Mouse (Mus musculus) embryonic fibroblast, embryonic 13.5 days (primary cell): ENCODE data around the gene Myom3. TPM values are rescaled to one million over a fixed set of nuclear protein-coding genes. Genes with fewer than 3 reads are reported as not detected.

ENCODE experiments used
- H3K27ac ChIP-seq: 2 replicates; pipeline ENCODE4 v1.5.1; 2012; ENCODE audit warnings: low read length, control low read depth, inconsistent platforms; ENCODE audit not compliant: insufficient read depth
- H3K4me1 ChIP-seq: 2 replicates; pipeline ENCODE4 v1.6.1; 2011; ENCODE audit warnings: low read length; ENCODE audit not compliant: control insufficient read depth, insufficient read depth
- H3K4me3 ChIP-seq: 2 replicates; pipeline ENCODE4 v1.5.1; 2011; ENCODE audit warnings: mild to moderate bottlenecking, control low read depth, low read length; ENCODE audit not compliant: insufficient read depth
- CTCF ChIP-seq: IDR thresholded peaks from 2 replicates; pipeline ENCODE4 v1.5.1; 2011; ENCODE audit warnings: mild to moderate bottlenecking, control low read depth, low read length, moderate library complexity, borderline replicate concordance; ENCODE audit not compliant: insufficient read depth
- POLR2A ChIP-seq: IDR thresholded peaks from 2 replicates; pipeline ENCODE4 v1.6.1; 2011; ENCODE audit warnings: low read depth, mild to moderate bottlenecking, control low read depth, low read length, moderate library complexity
- polyA plus RNA-seq: library from polyadenylated mRNA; stranded (reverse); fragments of >200 nt; gene quantifications from 2 replicates; pipeline ENCODE4 v1.2.4, GENCODE M21; 2011; ENCODE audit warnings: low read depth; ENCODE audit not compliant: missing spikeins, insufficient read length

Myom3 gene
- polyA plus RNA-seq, 1 experiment: not detected

GRCm38 (mm10) chr4:135758825-135759224 is 690 bp upstream of the Myom3 start:
- Histone ChIP-seq H3K4me1 (no peaks in the 10 kb centered on the region), H3K27ac (no peak overlapping the region), H3K4me3 (no peak overlapping the region)
- TF ChIP-seq POLR2A (no peak), CTCF (no peak)

DNA sequence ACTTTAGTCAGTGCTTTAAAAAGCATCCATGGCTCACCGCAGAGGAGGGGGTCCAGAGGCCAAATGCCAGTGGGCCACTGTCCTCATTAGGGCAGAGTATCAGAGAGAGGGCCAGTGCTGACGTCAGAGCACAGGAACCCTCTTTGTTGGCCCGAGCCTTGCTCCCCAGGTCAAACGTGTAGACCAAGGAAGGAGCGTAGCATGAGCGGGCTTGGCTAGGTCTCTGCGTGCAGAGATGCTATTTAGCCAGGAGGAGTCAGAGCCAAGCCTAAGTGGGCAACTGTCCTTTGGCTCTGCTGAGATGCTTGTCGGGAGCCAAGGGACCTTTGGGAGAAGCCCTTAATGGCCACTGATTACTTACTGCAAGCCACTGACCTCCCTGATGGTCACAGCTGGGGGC is 1.5 kb downstream of the Myom3 start:
- Histone ChIP-seq H3K4me1 (no peaks in the 10 kb centered on the region), H3K4me3 (no peak overlapping the region), H3K27ac (no peak overlapping the region)
- TF ChIP-seq CTCF (no peak), POLR2A (no peak)

GRCm38 (mm10) chr4:135761569-135761968 is 2.1 kb downstream of the Myom3 start:
- H3K4me1 ChIP-seq: no peaks in the 10 kb centered on the region
- no peak overlapping the region for H3K4me3 ChIP-seq
- H3K27ac ChIP-seq: no peak overlapping the region
- TF ChIP-seq CTCF (no peak), POLR2A (no peak)

GRCm38 (mm10) chr4:135762251-135762906 is 2.9 kb downstream of the Myom3 start:
- Histone ChIP-seq H3K27ac (no peak overlapping the region), H3K4me3 (no peak overlapping the region), H3K4me1 (no peaks in the 10 kb centered on the region)
- TF ChIP-seq CTCF (no peak), POLR2A (no peak)

DNA sequence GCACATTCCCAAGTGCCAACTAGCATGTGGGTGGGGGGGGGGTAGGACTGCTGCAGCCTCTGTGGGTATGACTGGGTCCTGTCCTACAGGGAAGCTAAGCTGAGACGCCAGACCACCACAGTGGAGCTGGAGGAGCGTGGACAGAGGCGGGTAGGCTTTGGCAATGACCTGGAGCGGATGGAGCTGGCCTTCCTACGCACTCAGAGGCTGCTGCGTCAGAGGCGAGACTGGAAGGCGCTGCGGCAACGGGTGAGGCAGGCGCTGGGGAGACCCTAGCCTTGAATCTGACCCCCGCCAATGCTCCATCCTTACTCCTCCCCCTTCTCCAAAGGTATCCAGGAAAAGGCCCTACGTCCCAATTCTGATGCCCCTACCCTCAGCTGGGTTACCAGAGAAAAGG is 5.2 kb downstream of the Myom3 start:
- TF ChIP-seq CTCF (no peak), POLR2A (no peak)
- no peaks in the 10 kb centered on the region for H3K4me1 ChIP-seq
- H3K4me3 ChIP-seq: no peak overlapping the region
- no peak overlapping the region for H3K27ac ChIP-seq

DNA sequence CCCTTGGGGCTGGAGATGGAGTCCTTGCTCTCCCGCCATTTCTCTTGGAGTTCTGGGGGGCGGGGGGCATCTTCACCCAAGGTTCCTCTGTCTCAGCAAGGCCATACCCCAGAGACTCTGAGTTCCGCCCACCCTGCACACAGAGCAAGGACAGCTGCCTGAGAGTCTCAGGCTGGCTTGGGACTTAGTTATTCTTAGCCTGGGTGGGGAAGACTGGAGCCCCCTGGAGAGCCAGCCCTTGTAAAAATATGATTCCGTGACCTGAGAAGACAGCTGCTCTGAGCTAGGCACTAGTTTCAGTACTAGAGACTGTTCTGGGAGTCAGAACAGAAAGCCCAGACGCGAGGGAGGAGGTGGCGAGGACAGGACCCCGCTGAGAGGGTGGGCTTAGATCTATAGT is 6.2 kb downstream of the Myom3 start:
- Histone ChIP-seq H3K27ac (no peak overlapping the region), H3K4me3 (no peak overlapping the region), H3K4me1 (no peaks in the 10 kb centered on the region)
- TF ChIP-seq POLR2A: no peak
- TF ChIP-seq CTCF: no peak

- H3K27ac ChIP-seq: no peak overlapping the region
- H3K4me3 ChIP-seq: no peak overlapping the region
- no peaks in the 10 kb centered on the region for H3K4me1 ChIP-seq
- TF ChIP-seq CTCF: no peak
- TF ChIP-seq POLR2A: no peak
These were observed 7.5 kb downstream of the Myom3 start for GRCm38 (mm10) chr4:135766976-135767375.

- Histone ChIP-seq H3K4me1 (no peaks in the 10 kb centered on the region), H3K4me3 (no peak overlapping the region), H3K27ac (no peak overlapping the region)
- TF ChIP-seq CTCF (peak; percentile 55; the same call in 1 of the 2 replicates), POLR2A (no peak)
These were observed 9.3 kb downstream of the Myom3 start for GRCm38 (mm10) chr4:135768572-135769526.

DNA sequence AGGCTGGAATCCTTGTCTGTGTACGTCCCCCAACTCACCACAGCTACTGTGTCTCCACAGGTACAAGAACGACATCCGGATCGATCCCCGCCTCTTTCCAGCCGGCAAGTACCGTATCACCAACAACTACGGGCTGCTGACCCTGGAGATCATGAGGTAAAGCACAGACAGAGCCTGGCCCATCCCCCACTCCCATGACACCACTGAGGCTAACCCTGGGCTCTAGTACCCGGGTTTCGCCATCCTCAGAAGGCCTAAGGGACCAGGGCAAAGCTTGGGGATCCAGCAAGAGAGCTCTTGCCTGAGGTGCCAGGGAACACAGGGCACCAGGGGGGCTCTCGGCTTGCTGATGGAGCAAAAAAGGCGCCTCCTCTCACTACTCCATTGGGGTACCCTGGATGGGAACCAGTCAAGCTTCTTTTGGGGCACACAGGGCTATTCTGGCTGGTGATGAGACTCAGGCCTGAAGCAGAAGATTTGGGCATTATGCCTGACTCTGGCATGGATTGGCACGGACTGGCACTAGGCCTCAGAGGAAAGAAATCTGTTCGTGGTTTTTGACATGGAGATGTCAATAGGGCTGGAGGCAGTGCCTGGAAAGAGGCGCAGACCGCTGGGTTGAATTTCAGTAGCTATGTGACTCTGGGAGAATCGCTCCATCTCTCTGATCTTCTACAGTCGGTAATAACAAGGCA is 11.2 kb downstream of the Myom3 start:
- no peaks in the 10 kb centered on the region for H3K4me1 ChIP-seq
- H3K4me3 ChIP-seq: no peak overlapping the region
- H3K27ac ChIP-seq: no peak overlapping the region
- TF ChIP-seq POLR2A (no peak), CTCF (no peak)
